Mouse (Mus musculus): ENCODE results near the gene Spred3. TPM values are rescaled to one million over a fixed set of nuclear protein-coding genes. Genes with fewer than 3 reads are reported as not detected.

The Spred3 gene
- polyA plus RNA-seq, 1 experiment from 2014 or later, result 3.0 TPM

- Histone ChIP-seq H3K4me3 (ENCODE audit: low read depth, low read length) (peak overlapping the region; percentile 59; the same call in 1 of the 2 replicates), H3K27me3 (replicated peaks; ENCODE audit: control insufficient read depth, insufficient read depth, low read length) (peaks cover 42% of the 10 kb centered on the region), H3K36me3 (ENCODE audit: control insufficient read depth, insufficient read depth, low read length) (peaks cover 49% of the 10 kb centered on the region), H3K9ac (ENCODE audit: low read depth, low read length) (no peak overlapping the region), H3K4me1 (ENCODE audit: control insufficient read depth, insufficient read depth, low read length) (peaks cover 16% of the 10 kb centered on the region), H3K27ac (replicated peaks; ENCODE audit: low read depth, low read length) (no peak overlapping the region), H3K9me3 (ENCODE audit: control insufficient read depth, low read length) (no peaks in the 10 kb centered on the region), H3K4me2 (ENCODE audit: low read depth, low read length) (no peak overlapping the region)
- ATAC-seq (ENCODE audit: low read depth) (no peak), DNase-seq (ENCODE audit: low spot score) (no peak)
- 32% methylated on average over 21 of the region's 32 CpGs for WGBS
Observed at GRCm38 (mm10) chr7:29172390-29173016, 2.3 kb upstream of the Spred3 start.

GRCm38 (mm10) chr7:29171562-29172097, 1.4 kb upstream of the Spred3 start:
- peaks cover 42% of the 10 kb centered on the region for H3K27me3 ChIP-seq (replicated peaks; ENCODE audit: control insufficient read depth, insufficient read depth, low read length)

GRCm38 (mm10) chr7:29170755-29171561, 747 bp upstream of the Spred3 start:
- peak overlapping the region; percentile 59 for H3K4me3 ChIP-seq (ENCODE audit: low read depth, low read length)
- DNase-seq (ENCODE audit: low spot score) (peak; percentile 50), ATAC-seq (ENCODE audit: low read depth) (no peak)
- peak overlapping the region; percentile 78 for H3K4me2 ChIP-seq (ENCODE audit: low read depth, low read length)
- peaks cover 16% of the 10 kb centered on the region for H3K4me1 ChIP-seq (ENCODE audit: control insufficient read depth, insufficient read depth, low read length)
- no peaks in the 10 kb centered on the region for H3K9me3 ChIP-seq (ENCODE audit: control insufficient read depth, low read length)
- H3K9ac ChIP-seq (ENCODE audit: low read depth, low read length), result peak overlapping the region; percentile 61
- peaks cover 42% of the 10 kb centered on the region for H3K27me3 ChIP-seq (replicated peaks; ENCODE audit: control insufficient read depth, insufficient read depth, low read length)
- H3K36me3 ChIP-seq (ENCODE audit: control insufficient read depth, insufficient read depth, low read length), result peaks cover 36% of the 10 kb centered on the region
- H3K27ac ChIP-seq (replicated peaks; ENCODE audit: low read depth, low read length), result no peak overlapping the region; the same call in 1 of the 2 replicates
- WGBS, result 2% methylated on average over 38 of the region's 43 CpGs

More at GRCm38 (mm10) chr7:29171562-29172097, 1.4 kb upstream of the Spred3 start:
- Histone ChIP-seq H3K9me3 (ENCODE audit: control insufficient read depth, low read length) (no peaks in the 10 kb centered on the region), H3K4me2 (ENCODE audit: low read depth, low read length) (peak overlapping the region; percentile 78), H3K4me3 (ENCODE audit: low read depth, low read length) (peak overlapping the region; percentile 59), H3K36me3 (ENCODE audit: control insufficient read depth, insufficient read depth, low read length) (peaks cover 42% of the 10 kb centered on the region), H3K27ac (replicated peaks; ENCODE audit: low read depth, low read length) (no peak overlapping the region), H3K9ac (ENCODE audit: low read depth, low read length) (peak overlapping the region; percentile 61), H3K4me1 (ENCODE audit: control insufficient read depth, insufficient read depth, low read length) (peaks cover 16% of the 10 kb centered on the region)
- ATAC-seq (ENCODE audit: low read depth) (no peak), DNase-seq (ENCODE audit: low spot score) (no peak)
- 9% methylated on average over 18 of the region's 34 CpGs for WGBS

- H3K9me3 ChIP-seq (ENCODE audit: control insufficient read depth, low read length), result no peaks in the 10 kb centered on the region
- peaks cover 21% of the 10 kb centered on the region for H3K36me3 ChIP-seq (ENCODE audit: control insufficient read depth, insufficient read depth, low read length)
- peaks cover 16% of the 10 kb centered on the region for H3K4me1 ChIP-seq (ENCODE audit: control insufficient read depth, insufficient read depth, low read length)
- ATAC-seq (ENCODE audit: low read depth), result peak; percentile 89
- H3K4me3 ChIP-seq (ENCODE audit: low read depth, low read length), result peak overlapping the region; percentile 59
- peak; percentile 93 for DNase-seq (ENCODE audit: low spot score)
- H3K27me3 ChIP-seq (replicated peaks; ENCODE audit: control insufficient read depth, insufficient read depth, low read length), result peaks cover 35% of the 10 kb centered on the region
- H3K27ac ChIP-seq (replicated peaks; ENCODE audit: low read depth, low read length), result peak overlapping the region; percentile 49; the same call in 1 of the 2 replicates
- WGBS, result under 1% methylated on average over 28 of the region's 39 CpGs
- peak overlapping the region; percentile 78 for H3K4me2 ChIP-seq (ENCODE audit: low read depth, low read length)
- H3K9ac ChIP-seq (ENCODE audit: low read depth, low read length), result peak overlapping the region; percentile 61
Observed at GRCm38 (mm10) chr7:29169231-29170065, 763 bp downstream of the Spred3 start.

GRCm38 (mm10) chr7:29168791-29169230, 1.4 kb downstream of the Spred3 start:
- peak overlapping the region; percentile 78 for H3K4me2 ChIP-seq (ENCODE audit: low read depth, low read length)
- H3K36me3 ChIP-seq (ENCODE audit: control insufficient read depth, insufficient read depth, low read length), result peaks cover 14% of the 10 kb centered on the region
- 1% methylated on average over 12 of the region's 14 CpGs for WGBS
- H3K27me3 ChIP-seq (replicated peaks; ENCODE audit: control insufficient read depth, insufficient read depth, low read length), result peaks cover 28% of the 10 kb centered on the region
- H3K9ac ChIP-seq (ENCODE audit: low read depth, low read length), result peak overlapping the region; percentile 61
- ATAC-seq (ENCODE audit: low read depth) (no peak), DNase-seq (ENCODE audit: low spot score) (no peak)
- H3K9me3 ChIP-seq (ENCODE audit: control insufficient read depth, low read length), result no peaks in the 10 kb centered on the region
- peaks cover 16% of the 10 kb centered on the region for H3K4me1 ChIP-seq (ENCODE audit: control insufficient read depth, insufficient read depth, low read length)
- peak overlapping the region; percentile 49; the same call in 1 of the 2 replicates for H3K27ac ChIP-seq (replicated peaks; ENCODE audit: low read depth, low read length)
- peak overlapping the region; percentile 59 for H3K4me3 ChIP-seq (ENCODE audit: low read depth, low read length)

GRCm38 (mm10) chr7:29168121-29168695, 2.0 kb downstream of the Spred3 start:
- peaks cover 16% of the 10 kb centered on the region for H3K4me1 ChIP-seq (ENCODE audit: control insufficient read depth, insufficient read depth, low read length)
- H3K27me3 ChIP-seq (replicated peaks; ENCODE audit: control insufficient read depth, insufficient read depth, low read length), result peaks cover 22% of the 10 kb centered on the region
- H3K9me3 ChIP-seq (ENCODE audit: control insufficient read depth, low read length), result no peaks in the 10 kb centered on the region
- no peak for DNase-seq (ENCODE audit: low spot score)
- 8% methylated on average over 10 of the region's 10 CpGs for WGBS
- no peak for ATAC-seq (ENCODE audit: low read depth)
- peak overlapping the region; percentile 59 for H3K4me3 ChIP-seq (ENCODE audit: low read depth, low read length)
- H3K4me2 ChIP-seq (ENCODE audit: low read depth, low read length), result peak overlapping the region; percentile 78
- H3K9ac ChIP-seq (ENCODE audit: low read depth, low read length), result peak overlapping the region; percentile 61
- peak overlapping the region; percentile 49 for H3K27ac ChIP-seq (replicated peaks; ENCODE audit: low read depth, low read length)
- H3K36me3 ChIP-seq (ENCODE audit: control insufficient read depth, insufficient read depth, low read length), result peaks cover 8% of the 10 kb centered on the region

- peaks cover 16% of the 10 kb centered on the region for H3K4me1 ChIP-seq (ENCODE audit: control insufficient read depth, insufficient read depth, low read length)
- no peak for ATAC-seq (ENCODE audit: low read depth)
- 21% methylated on average over 18 of the region's 19 CpGs for WGBS
- peak overlapping the region; percentile 78 for H3K4me2 ChIP-seq (ENCODE audit: low read depth, low read length)
- no peak overlapping the region for H3K9ac ChIP-seq (ENCODE audit: low read depth, low read length)
- H3K36me3 ChIP-seq (ENCODE audit: control insufficient read depth, insufficient read depth, low read length), result 0 out of 2 replicates have a peak, but pooled peaks cover 3% of the 10 kb centered on the region
- DNase-seq (ENCODE audit: low spot score), result no peak
- peaks cover 17% of the 10 kb centered on the region for H3K27me3 ChIP-seq (replicated peaks; ENCODE audit: control insufficient read depth, insufficient read depth, low read length)
- no peak overlapping the region; the same call in 1 of the 2 replicates for H3K4me3 ChIP-seq (ENCODE audit: low read depth, low read length)
- H3K9me3 ChIP-seq (ENCODE audit: control insufficient read depth, low read length), result no peaks in the 10 kb centered on the region
- H3K27ac ChIP-seq (replicated peaks; ENCODE audit: low read depth, low read length), result no peak overlapping the region
Observed at GRCm38 (mm10) chr7:29167656-29168055, 2.6 kb downstream of the Spred3 start.
